Mouse (Mus musculus) layer of hippocampus, adult 11-12 months (tissue): Measurements from ENCODE around the gene Cplx1.
A peak's percentile ranks its signal among the peaks of the same experiment; 100 is the strongest.

Experiments
- DNase-seq: peaks from one replicate; pipeline ENCODE4 v3.0.0; 2022; ENCODE audit warnings: low spot score

The Cplx1 gene

DNA sequence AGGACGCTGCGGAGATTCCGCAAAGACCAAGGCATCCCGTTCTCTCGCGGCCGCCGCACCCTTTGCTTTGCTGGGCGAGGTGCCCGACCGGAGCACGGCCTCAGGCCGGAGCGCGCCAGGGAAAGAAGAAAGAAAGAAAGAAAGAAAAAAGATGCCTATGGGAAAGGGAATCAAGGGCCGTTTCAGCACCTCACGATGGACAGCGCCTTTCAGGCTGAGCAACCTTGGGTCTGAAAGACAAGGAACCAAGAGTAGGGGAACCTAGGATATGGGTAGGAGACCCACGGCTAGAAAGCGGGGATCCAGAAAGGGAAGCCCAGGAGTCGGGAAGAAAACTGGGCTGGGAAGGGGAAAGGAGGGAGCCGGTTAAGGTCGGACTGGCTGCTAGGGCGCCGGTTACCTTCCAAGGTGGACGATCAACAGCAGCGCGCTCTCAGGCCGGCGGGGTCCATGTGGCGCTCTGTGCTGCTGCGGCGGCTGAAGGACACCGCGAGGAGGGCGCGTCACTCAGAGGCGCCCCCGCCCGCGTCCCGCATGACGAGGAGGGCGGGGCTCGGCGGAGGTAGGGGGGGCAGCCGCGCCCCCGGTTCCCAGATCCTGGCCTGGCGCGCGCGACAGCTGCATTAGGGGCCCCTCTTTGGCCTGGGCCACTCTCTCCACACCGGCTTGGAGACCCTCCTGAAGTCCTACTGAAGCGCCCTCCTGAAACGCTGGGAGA is at the start of gene Cplx1:
Gene Cplx1 (minus strand): TSS at position 536 of the 718 bp plus-strand sequence.
- DNase-seq: peak; percentile 65

DNA sequence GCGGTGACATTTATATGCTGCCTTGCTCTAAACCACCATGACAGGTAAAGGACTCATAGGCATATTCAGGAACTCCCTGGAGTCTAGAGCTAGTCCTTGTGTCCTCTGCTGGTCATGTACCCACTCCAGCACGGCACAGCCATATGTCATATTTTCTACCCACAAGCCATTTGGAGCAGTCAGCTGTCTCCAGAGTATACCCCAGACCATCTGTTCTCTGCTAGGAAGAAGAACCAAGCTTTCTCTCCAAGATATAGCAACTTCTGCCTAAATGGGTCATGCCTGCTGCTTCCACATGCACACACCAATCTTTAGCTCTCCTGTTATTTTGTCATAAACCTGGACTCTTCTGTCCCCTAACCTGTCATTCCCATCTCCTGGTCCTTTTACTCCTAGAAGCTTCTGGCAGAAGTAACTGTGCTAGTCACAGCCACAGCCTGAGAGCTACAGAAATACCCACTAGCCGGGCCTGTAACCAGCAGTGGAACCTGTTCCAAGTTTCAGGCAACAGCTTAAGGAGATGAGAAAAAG is 31.6 kb upstream of the Cplx1 start:
- peak; percentile 66 for DNase-seq

- no peak for DNase-seq
These were observed 23.2 kb upstream of the Cplx1 start for GRCm38 (mm10) chr5:108573054-108573453.

GRCm38 (mm10) chr5:108570991-108571390 is 21.2 kb upstream of the Cplx1 start:
- no peak for DNase-seq

DNA sequence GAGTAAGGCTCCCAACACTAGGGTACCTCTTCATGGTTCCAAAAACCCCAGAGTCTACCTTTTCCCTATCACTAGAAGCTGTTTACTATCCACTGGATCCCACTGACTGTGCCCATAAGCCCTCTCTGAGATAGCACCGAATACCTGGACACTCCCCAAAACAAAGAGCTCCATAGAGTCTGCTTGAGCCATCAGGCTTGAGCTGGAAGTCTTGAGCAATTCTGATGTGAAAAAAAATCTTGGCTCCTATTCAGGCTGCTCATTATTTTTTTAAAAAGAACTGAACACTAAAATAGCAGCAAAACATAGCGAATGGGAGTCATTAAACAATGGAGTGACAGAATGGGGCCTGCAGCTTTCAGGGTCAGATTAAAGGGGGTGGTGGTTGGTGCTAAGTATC is 17.3 kb upstream of the Cplx1 start:
- DNase-seq: no peak

DNA sequence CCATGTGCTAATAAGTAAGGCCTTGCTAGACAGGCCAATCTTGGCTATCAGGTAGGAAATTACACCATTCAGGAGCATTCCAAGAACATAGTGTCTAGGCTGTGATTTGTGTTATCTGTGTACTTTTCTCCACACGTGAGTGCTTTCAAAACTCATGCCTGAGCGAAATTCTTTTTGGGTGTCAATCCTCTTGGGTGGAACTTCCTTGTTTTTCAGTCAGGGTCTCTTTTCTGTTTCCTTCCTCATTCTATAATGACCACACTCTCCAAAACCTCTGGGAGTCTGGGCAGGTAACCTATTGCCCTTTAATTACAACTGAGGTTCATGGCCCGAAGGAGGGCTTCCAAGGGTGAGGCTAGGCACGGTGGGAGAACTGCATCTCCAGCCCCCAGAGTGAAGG is 16.7 kb upstream of the Cplx1 start:
- DNase-seq: no peak

- DNase-seq: no peak
These were observed 15.6 kb upstream of the Cplx1 start for GRCm38 (mm10) chr5:108565381-108565780.

DNA sequence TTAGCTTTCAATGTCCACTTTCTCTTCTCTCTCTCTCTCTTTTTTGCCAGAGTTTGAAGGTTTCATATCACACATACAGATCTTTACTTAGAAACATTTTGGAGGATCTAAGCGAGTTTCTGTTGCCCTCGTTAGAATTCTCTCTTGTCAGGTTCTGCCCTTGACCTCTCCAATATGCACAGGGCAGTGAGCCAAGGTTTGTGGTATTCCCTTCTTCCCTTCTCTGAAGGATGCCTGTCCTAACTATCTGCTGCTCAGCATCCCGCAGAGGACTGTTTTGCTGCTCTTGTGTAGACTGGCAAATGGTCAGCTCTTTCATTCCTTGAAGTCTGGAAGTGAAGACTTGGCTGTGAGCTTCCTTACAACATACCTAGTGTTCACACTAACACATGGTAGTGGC is 14.5 kb upstream of the Cplx1 start:
- DNase-seq: no peak

DNA sequence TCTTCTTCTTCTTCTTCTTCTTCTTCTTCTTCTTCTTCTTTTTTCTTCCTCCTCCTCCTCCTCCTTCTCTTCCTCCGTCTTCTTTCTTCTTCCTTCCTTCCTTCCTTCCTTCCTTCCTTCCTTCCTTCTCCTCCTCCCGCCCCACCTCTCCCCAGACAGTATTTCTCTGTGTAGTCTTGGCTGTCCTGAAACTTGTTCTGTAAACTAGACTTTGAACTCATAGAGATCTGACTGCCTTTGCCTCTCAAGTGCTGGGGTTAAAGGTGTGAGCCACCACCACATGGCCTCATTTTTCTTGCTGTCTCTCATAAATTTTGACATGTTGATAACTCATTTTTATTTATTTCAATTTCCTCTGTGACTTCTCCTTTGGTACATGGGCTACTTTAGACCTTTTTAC is 12.7 kb upstream of the Cplx1 start:
- no peak for DNase-seq

DNA sequence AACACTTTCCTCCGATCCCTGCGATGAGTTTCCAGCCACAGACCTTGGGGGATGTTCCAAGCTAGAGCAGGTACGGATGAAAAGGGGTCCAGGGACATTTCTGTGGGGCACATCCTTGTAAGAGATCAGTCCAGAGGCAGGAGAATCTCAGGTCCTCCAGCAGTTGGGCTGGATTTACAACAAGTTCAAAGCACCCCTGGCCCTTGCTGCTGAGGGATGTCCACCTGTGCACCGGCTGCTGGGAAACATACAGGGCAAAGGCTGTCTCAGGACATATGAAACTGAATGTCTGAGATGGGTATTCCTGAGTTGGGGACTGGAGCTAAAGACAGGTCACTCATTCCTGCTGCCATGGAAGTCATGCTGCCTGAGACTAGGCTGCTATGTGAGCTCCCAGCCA is 7.2 kb upstream of the Cplx1 start:
- DNase-seq: no peak

DNA sequence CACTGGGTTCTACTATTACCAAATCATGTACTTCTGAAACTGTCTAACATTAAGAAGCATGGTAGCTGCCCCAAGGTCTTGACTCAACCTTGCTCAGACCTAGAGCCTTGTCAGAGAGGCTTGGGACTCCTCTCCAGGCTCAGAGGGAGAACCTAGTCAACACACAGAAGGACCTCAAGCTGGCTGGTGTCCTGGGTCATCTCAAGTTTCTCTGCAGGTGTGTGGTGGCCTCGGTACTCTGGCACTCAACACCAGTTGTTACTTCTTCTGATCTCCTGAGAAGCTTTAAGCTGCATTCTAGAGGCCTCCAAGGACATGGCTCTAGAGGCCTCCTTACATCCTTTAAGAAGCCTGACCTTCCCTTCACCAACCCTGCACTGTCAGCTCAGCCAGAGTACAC is 4.2 kb upstream of the Cplx1 start:
- no peak for DNase-seq

DNA sequence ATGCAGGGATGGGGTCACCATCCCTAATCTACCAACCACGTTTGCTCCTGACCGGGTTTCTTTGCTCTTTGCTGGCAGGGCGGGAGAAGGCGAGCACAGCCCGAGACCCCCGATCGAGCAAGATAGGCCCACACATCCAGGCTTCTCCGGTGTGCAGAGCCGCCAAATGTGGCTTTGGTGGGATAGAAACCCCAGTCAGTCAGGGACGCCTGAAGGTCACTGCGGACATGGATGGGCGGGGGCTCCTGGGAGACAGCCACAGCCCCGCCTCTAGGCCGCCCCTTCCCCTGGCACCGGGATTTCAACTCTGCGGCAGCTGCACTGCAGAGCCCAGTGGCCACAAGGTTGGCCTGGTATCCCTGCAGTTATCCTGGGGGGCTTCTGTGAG is 377 bp upstream of the Cplx1 start:
- no peak for DNase-seq

DNA sequence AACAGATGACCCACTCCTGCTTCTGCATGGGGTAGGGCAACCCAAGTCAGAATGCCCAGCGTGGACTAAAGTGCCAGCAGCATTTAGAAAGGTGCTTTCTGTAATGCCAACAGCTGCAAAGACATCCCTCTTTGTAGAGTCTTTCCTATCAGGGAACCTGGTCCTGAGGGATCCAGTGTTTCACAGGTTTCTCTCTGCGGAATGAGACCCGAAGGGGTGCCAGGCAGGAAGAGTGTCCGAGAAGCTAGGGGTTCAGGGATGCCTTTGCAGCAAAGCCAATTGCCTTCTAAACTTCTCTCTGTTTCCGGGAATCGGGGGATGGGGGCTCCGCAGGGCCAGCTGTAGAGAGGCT is 711 bp downstream of the Cplx1 start:
- DNase-seq: no peak

DNA sequence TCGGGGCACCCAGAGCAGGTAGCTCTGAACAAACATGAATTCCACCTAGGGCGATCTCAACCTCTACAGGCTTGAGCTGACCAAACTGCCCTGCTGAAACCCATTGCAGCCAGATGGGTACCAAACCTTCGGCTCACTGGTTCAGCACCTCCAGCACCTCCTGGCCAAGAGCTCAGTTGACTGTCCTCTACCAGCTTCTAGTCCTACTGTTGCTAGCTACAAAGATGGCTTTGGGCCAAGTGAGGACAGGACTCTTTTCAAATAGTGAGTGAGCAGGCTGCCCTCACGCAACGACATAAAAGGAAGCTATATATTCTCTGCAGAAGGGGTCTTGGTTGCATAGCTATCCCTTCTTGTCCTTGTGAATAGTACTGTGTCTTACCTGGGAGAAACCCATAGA is 2.2 kb downstream of the Cplx1 start:
- no peak for DNase-seq

GRCm38 (mm10) chr5:108543516-108544291 is 6.1 kb downstream of the Cplx1 start:
- no peak for DNase-seq

GRCm38 (mm10) chr5:108534188-108534587 is 15.6 kb downstream of the Cplx1 start:
- DNase-seq: no peak

DNA sequence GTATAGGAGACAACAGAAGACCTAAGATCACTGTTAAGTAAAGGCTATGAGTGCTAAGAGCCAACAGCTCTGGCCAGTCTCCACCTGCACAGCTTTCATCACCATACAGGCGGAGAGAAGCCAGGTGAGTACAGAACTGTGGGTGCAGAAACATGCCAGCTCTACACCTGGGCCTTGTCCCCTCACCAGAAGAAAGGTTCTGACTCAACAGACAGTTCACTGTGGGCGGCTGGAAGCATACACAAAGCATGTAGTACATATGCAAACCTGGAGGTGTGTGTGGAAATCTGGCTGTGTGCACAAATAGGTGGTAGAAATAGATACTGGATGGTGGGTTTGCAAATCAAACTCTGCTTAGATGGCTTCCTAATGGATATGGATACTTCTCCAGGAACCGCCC is 27.2 kb downstream of the Cplx1 start:
- peak; percentile 32 for DNase-seq

DNA sequence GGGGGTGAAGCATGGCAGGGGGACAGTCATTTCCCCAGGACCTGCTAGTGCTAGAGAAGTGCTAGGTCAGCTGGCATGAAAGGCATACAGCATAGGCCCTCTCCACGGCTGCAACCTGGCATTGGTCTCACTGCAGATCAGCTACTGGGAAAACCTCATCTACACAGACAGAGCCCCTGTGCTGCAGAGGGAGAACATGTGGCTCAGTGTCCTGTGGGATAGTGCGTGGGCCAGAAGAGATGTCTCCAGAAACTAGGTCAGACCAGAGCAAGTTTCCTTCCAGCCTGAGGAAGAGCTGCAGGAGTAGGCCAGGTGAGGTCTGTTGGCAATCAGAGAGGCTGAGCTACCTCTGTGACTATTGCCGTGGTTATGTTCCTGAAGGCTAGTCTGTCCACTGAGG is 27.9 kb downstream of the Cplx1 start:
- no peak for DNase-seq

GRCm38 (mm10) chr5:108521016-108521415 is 28.8 kb downstream of the Cplx1 start:
- DNase-seq: no peak

GRCm38 (mm10) chr5:108520153-108520552 is 29.7 kb downstream of the Cplx1 start:
- no peak for DNase-seq

DNA sequence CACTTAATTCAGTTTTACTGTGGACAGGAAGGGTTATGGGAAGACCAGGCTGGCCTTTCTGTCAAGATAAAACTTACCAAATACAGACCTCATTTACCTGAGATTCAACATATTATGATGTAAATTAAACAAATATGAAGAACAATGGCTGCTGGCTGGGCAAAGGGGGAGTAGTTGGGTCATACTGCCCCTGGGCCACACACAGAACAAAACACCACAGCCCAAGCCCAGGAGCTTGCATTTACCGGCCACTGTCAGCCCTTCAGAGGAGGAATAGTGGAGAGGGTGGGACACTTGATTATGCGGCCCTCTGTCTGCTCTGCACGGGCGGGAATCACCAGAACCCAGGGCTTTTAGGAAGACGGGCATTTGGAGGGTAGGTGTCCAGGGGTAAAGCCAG is 30.9 kb downstream of the Cplx1 start:
- no peak for DNase-seq

DNA sequence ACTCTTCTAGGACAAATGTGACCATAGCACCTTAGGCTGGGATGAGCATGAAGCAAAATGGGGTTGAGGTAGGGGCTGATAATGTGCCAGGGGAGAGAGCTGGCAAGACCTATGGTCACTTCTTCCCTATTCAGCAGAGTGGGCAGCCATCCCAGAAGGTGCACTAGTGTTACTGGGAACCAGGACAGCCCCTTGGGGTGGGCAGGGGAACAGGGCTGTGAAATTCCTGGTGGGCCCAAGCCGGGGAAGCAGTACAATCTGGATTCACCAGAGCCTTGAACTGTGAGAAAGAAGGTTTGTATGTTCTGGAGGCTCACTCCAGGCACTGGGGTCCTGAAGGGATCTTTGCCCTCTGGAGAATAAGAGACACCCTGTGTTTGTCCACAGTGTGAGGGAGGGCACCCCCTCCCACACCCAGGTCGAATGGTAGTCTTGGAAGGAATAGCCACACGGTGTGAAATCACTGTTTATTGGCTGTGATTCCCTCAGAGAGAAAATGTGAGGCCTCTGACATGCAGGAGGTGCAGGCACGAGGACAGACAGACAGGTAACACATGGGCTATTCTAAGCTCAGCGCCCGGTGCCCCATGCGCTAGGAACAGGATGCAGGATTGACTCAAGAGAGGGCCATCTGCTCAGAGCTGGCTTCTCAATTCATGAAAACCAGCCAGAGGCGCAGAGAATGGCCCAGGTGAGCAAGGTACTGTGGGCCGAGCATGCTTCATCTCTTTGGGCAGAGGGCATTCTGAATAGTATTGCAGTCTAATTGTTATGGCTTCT is 31.5 kb downstream of the Cplx1 start:
- DNase-seq: no peak

DNA sequence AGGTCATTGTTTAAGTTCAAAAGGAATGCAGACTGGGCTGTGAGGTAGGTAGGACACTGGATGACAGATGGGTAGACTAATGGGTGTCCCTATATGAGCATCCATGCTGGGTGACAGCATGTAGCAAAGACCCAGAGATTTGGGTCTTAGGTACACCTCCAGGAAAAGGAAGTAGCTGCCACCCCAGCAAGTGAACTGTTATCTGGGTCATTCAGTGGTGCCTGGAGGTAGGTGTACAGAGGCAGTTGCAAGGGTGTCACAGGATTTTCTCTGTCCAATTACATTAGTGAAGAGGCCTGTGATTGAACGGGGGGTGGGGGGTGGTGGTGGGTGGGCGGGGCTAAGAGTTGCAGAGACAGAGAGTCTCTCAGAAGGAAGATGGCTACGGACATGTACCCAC is 33.2 kb downstream of the Cplx1 start:
- no peak for DNase-seq
